Mouse (Mus musculus): ENCODE results near the gene Zfp692. TPM values are rescaled to one million over a fixed set of nuclear protein-coding genes. Genes with fewer than 3 reads are reported as not detected.

Zfp692 gene
- polyA plus RNA-seq, 1 experiment: 45.8 TPM

GRCm38 (mm10) chr11:58307411-58308080 lies 677 bp downstream of the Zfp692 start:
- DNase-seq (ENCODE audit: low read depth): peak; percentile 46

GRCm38 (mm10) chr11:58308661-58309060 lies 1.8 kb downstream of the Zfp692 start:
- DNase-seq (ENCODE audit: low read depth): no peak

- no peak for DNase-seq (ENCODE audit: low read depth)
Measured at GRCm38 (mm10) chr11:58314069-58314468, 7.2 kb downstream of the Zfp692 start.

- DNase-seq (ENCODE audit: low read depth): no peak
Measured at GRCm38 (mm10) chr11:58315536-58316168, 8.8 kb downstream of the Zfp692 start.

- DNase-seq (ENCODE audit: low read depth): no peak
Measured at GRCm38 (mm10) chr11:58316344-58316743, 9.5 kb downstream of the Zfp692 start.

- DNase-seq (ENCODE audit: low read depth): no peak
Measured at GRCm38 (mm10) chr11:58316768-58317390, 10.0 kb downstream of the Zfp692 start.

GRCm38 (mm10) chr11:58322824-58323569 lies 16.1 kb downstream of the Zfp692 start:
- DNase-seq (ENCODE audit: low read depth): no peak

GRCm38 (mm10) chr11:58323570-58324340 lies 16.9 kb downstream of the Zfp692 start:
- DNase-seq (ENCODE audit: low read depth): no peak

- no peak for DNase-seq (ENCODE audit: low read depth)
Measured at GRCm38 (mm10) chr11:58324614-58325229, 17.9 kb downstream of the Zfp692 start.

GRCm38 (mm10) chr11:58326781-58327180 lies 19.9 kb downstream of the Zfp692 start:
- DNase-seq (ENCODE audit: low read depth): no peak

GRCm38 (mm10) chr11:58329906-58330275 lies 23.0 kb downstream of the Zfp692 start:
- DNase-seq (ENCODE audit: low read depth): no peak

- no peak for DNase-seq (ENCODE audit: low read depth)
Measured at GRCm38 (mm10) chr11:58330276-58331148, 23.6 kb downstream of the Zfp692 start, which contains the start of the genes Zfp672 and Sh3bp5l. TSS of gene Zfp672 (minus strand) at chr11:58330339. TSS of gene Sh3bp5l (plus strand) at chr11:58330724.

- no peak for DNase-seq (ENCODE audit: low read depth)
Measured at GRCm38 (mm10) chr11:58331149-58331495, 24.3 kb downstream of the Zfp692 start.

GRCm38 (mm10) chr11:58331546-58331945 lies 24.7 kb downstream of the Zfp692 start:
- DNase-seq (ENCODE audit: low read depth): no peak

- DNase-seq (ENCODE audit: low read depth): no peak
Measured at GRCm38 (mm10) chr11:58334746-58335145, 27.9 kb downstream of the Zfp692 start.

- DNase-seq (ENCODE audit: low read depth): peak; percentile 84
Measured at GRCm38 (mm10) chr11:58346745-58347144, 39.9 kb downstream of the Zfp692 start.

GRCm38 (mm10) chr11:58350628-58351027 lies 43.8 kb downstream of the Zfp692 start:
- DNase-seq (ENCODE audit: low read depth): no peak

GRCm38 (mm10) chr11:58351179-58351578 lies 44.3 kb downstream of the Zfp692 start:
- no peak for DNase-seq (ENCODE audit: low read depth)

- DNase-seq (ENCODE audit: low read depth): no peak
Measured at GRCm38 (mm10) chr11:58352681-58353548, 46.0 kb downstream of the Zfp692 start.

Measured in gonadal fat pad, adult 2 months (tissue).